Mouse (Mus musculus) stomach, postnatal 0 days (tissue): ENCODE measurements around the gene Srsf1.
A peak's percentile ranks its signal among the peaks of the same experiment; 100 is the strongest.

Experiments
- CTCF ChIP-seq: IDR thresholded peaks from 2 replicates; pipeline ENCODE4 v1.5.1; 2016; ENCODE audit warnings: antibody characterized with exemption, low read depth, mild to moderate bottlenecking, moderate library complexity
- EP300 ChIP-seq: optimal IDR thresholded peaks from 2 replicates; pipeline ENCODE3; 2016; ENCODE audit warnings: antibody characterized with exemption

GRCm38 (mm10) chr11:88061892-88062625 lies 14.9 kb downstream of the Srsf1 start:
- TF ChIP-seq CTCF (peak; percentile 60), EP300 (no peak)
